Mouse (Mus musculus): ENCODE measurements around the gene Mmp1b. TPM values are rescaled to one million over a fixed set of nuclear protein-coding genes. Genes with fewer than 3 reads are reported as not detected.

The Mmp1b gene
- not detected in 2 replicates for polyA plus RNA-seq (2012; rRNA removed)

GRCm38 (mm10) chr9:7387947-7388346, at the start of gene Mmp1b:
Mmp1b (minus strand) TSS chr9:7388047.

GRCm38 (mm10) chr9:7344107-7344506, 43.7 kb downstream of the Mmp1b start, which contains the start of gene Mmp12:
Mmp12 (plus strand) TSS chr9:7344381.

Other genes with a start within 250 kb of the Mmp1b start
- 0.23 and 0.36 TPM in 2 replicates for gene Dync2h1, start 203.6 kb downstream of the Mmp1b start, polyA plus RNA-seq (2012; rRNA removed)
- gene Dcun1d5, start 203.5 kb downstream of the Mmp1b start, polyA plus RNA-seq (2012; rRNA removed) = 34.8 and 38.2 TPM in 2 replicates
- 0.47 and 0.51 TPM in 2 replicates for gene Mmp13, start 115.5 kb downstream of the Mmp1b start, polyA plus RNA-seq (2012; rRNA removed)
- 0.34 and 0.44 TPM in 2 replicates for gene Mmp12, start 43.7 kb downstream of the Mmp1b start, polyA plus RNA-seq (2012; rRNA removed)
- gene Mmp3, start 57.8 kb upstream of the Mmp1b start, polyA plus RNA-seq (2012; rRNA removed) = 0.60 and 0.68 TPM in 2 replicates
- 0.38 and 0.52 TPM in 2 replicates for gene Mmp10, start 114.3 kb upstream of the Mmp1b start, polyA plus RNA-seq (2012; rRNA removed)
- not detected in 2 replicates for gene Mmp8, start 170.4 kb upstream of the Mmp1b start, polyA plus RNA-seq (2012; rRNA removed)
- gene Mmp27, start 183.3 kb upstream of the Mmp1b start, polyA plus RNA-seq (2012; rRNA removed) = not detected in 2 replicates
- gene Mmp20, start 240.2 kb upstream of the Mmp1b start, polyA plus RNA-seq (2012; rRNA removed) = not detected in 2 replicates